17 mouse cellular contexts compared by ENCODE assay signal in the genomic region with DNA sequence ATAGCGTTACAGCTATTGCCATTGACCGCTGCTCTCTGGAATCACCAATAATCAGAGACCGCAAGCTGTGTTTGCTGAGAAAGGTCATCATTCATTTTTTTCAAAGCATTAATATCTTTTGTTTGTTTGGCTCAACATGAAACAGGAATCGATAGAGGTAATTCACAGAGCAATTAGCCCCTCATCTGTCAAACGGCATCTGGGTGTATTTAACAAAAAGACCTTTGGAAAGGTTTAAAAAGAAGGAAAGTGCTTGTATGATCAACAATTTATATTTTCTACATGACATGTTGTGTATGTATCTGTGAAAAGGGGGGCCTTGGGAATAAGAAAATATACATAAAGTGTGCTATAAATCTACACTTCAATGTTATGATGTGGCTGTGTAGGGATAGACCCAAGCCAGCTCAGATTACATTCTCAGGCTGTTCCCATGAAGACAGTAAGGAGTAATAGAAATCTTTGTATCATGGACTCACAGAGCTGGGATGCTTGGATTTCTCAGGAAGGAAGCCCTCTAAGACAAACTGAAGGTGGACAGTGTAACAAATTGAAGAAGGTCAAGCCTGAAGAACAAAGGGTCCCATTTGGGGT.
DNase-seq lines count a peak whose midpoint lies in the region; ATAC-seq and TF ChIP-seq lines count a peak whose summit lies in the region.
"Had no signal": no experiment of that assay in that cellular context is flagged by ENCODE, and none has a peak within 500 bp of the region (broad histone marks: within the 10 kb centered on the region; RNA-seq: fewer than 3 reads in every experiment).

No protein-coding gene starts in this region.

- peak overlapping the region; percentile 32 for H3K4me2 ChIP-seq in intestine, embryonic 14.5 days (ENCODE audit: low read length)
- H3K4me2 ChIP-seq in intestine, postnatal 0 days (replicated peaks; ENCODE audit: low read depth) = no peak overlapping the region
- H3K4me2 ChIP-seq in intestine, embryonic 16.5 days (ENCODE audit: low read depth, low read length) = peak overlapping the region; percentile 11; the same call in 1 of the 2 replicates
- no peak overlapping the region for H3K4me2 ChIP-seq in midbrain, postnatal 0 days (ENCODE audit: low read depth, low read length, poor library complexity, severe bottlenecking)
- H3K4me2 ChIP-seq: forebrain, embryonic 12.5 days; limb, embryonic 15.5 days; liver, embryonic 15.5 days; midbrain, embryonic 12.5 days; neural tube, embryonic 12.5 days had no signal

- TF ChIP-seq POLR2A in brain, embryonic 14.5 days (IDR thresholded peaks at IDR 0.05; ENCODE audit: borderline replicate concordance, extremely low read depth, insufficient read depth, insufficient read length, poor library complexity, severe bottlenecking) = no peak

- H3K9me3 ChIP-seq in intestine, embryonic 14.5 days (ENCODE audit: control insufficient read depth, low read length) = no peaks in the 10 kb centered on the region
- H3K9me3 ChIP-seq in intestine, postnatal 0 days (ENCODE audit: control insufficient read depth) = no peaks in the 10 kb centered on the region
- no peaks in the 10 kb centered on the region for H3K9me3 ChIP-seq in intestine, embryonic 16.5 days (ENCODE audit: control insufficient read depth, low read length)
- no peaks in the 10 kb centered on the region for H3K9me3 ChIP-seq in midbrain, postnatal 0 days (ENCODE audit: low read length)
- H3K9me3 ChIP-seq: forebrain, embryonic 12.5 days; limb, embryonic 15.5 days; liver, embryonic 15.5 days; midbrain, embryonic 12.5 days; neural tube, embryonic 12.5 days had no signal

- no peak overlapping the region for H3K4me3 ChIP-seq in intestine, embryonic 14.5 days (ENCODE audit: low read depth, low read length)
- no peak overlapping the region for H3K4me3 ChIP-seq in intestine, postnatal 0 days (ENCODE audit: low read depth, low read length)
- no peak overlapping the region for H3K4me3 ChIP-seq in layer of hippocampus, adult 2 months
- H3K4me3 ChIP-seq in intestine, embryonic 16.5 days (ENCODE audit: low read length) = no peak overlapping the region
- H3K4me3 ChIP-seq in midbrain, postnatal 0 days (ENCODE audit: low read depth, low read length) = no peak overlapping the region
- H3K4me3 ChIP-seq: forebrain, embryonic 12.5 days; limb, embryonic 15.5 days; liver, embryonic 15.5 days; midbrain, embryonic 12.5 days; neural tube, embryonic 12.5 days had no signal

- no peak overlapping the region for H3K9ac ChIP-seq in intestine, embryonic 14.5 days (ENCODE audit: low read length)
- H3K9ac ChIP-seq in intestine, postnatal 0 days (ENCODE audit: low read depth, low read length) = no peak overlapping the region
- no peak overlapping the region for H3K9ac ChIP-seq in intestine, embryonic 16.5 days (ENCODE audit: low read depth, low read length)
- H3K9ac ChIP-seq in midbrain, postnatal 0 days (replicated peaks; ENCODE audit: low read length, poor library complexity, severe bottlenecking) = no peak overlapping the region
- H3K9ac ChIP-seq: forebrain, embryonic 12.5 days; limb, embryonic 15.5 days; liver, embryonic 15.5 days; midbrain, embryonic 12.5 days; neural tube, embryonic 12.5 days had no signal

- no peak for TF ChIP-seq CTCF in intestine, postnatal 0 days (IDR thresholded peaks at IDR 0.05; ENCODE audit: low read depth)
- TF ChIP-seq CTCF in layer of hippocampus, adult 2 months (conservative IDR thresholded peaks at IDR 0.05) = no peak
- TF ChIP-seq CTCF in brain, embryonic 14.5 days (IDR thresholded peaks at IDR 0.05; ENCODE audit: borderline replicate concordance, extremely low read depth, insufficient read depth, insufficient read length) = no peak
- TF ChIP-seq CTCF in midbrain, postnatal 0 days (IDR thresholded peaks at IDR 0.05) = no peak

- ATAC-seq in intestine, embryonic 14.5 days (replicated peaks; ENCODE audit: low FRiP score, low TSS enrichment, low read depth) = no peak
- no peak for ATAC-seq in intestine, postnatal 0 days
- ATAC-seq in intestine, embryonic 16.5 days = peak; percentile 64; the same call in 1 of the 2 replicates
- no peak for ATAC-seq in midbrain, postnatal 0 days (ENCODE audit: low FRiP score)

- WGBS in intestine, embryonic 14.5 days = 22% methylated on average over 5 of the region's 5 CpGs
- WGBS in intestine, postnatal 0 days = 34% methylated on average over 5 of the region's 5 CpGs
- 27% methylated on average over 5 of the region's 5 CpGs for WGBS in intestine, embryonic 16.5 days
- WGBS in midbrain, postnatal 0 days = 79% methylated on average over 5 of the region's 5 CpGs

- DNase-seq in intestine, embryonic 14.5 days (ENCODE audit: low spot score) = no peak
- DNase-seq in layer of hippocampus, adult 2 months (ENCODE audit: low spot score in 2 of 2) = no peak
- no peak for DNase-seq in layer of hippocampus, postnatal 10 days (ENCODE audit: low spot score in 2 of 2)
- DNase-seq in brain, embryonic 14.5 days (ENCODE audit: low read depth) = peak; percentile 29
- DNase-seq in midbrain, postnatal 0 days (ENCODE audit: low spot score) = no peak
- DNase-seq: adrenal gland, postnatal 36 days; cerebellum, adult 18-20 months; cerebellum, postnatal 25 days; gastrocnemius, postnatal 10 days; heart, adult 18-20 months had no signal

- H3K4me1 ChIP-seq in intestine, embryonic 14.5 days (replicated peaks; ENCODE audit: control insufficient read depth, insufficient read depth, low read length) = peaks cover 47% of the 10 kb centered on the region
- H3K4me1 ChIP-seq in intestine, postnatal 0 days (replicated peaks; ENCODE audit: control insufficient read depth, insufficient read depth, low read length) = no peaks in the 10 kb centered on the region
- 0 out of 2 replicates have a peak, but pooled peaks cover 8% of the 10 kb centered on the region for H3K4me1 ChIP-seq in intestine, embryonic 16.5 days (ENCODE audit: control insufficient read depth, insufficient read depth, low read length)
- no peaks in the 10 kb centered on the region for H3K4me1 ChIP-seq in midbrain, postnatal 0 days (ENCODE audit: insufficient read depth, low read length)
- H3K4me1 ChIP-seq: liver, embryonic 15.5 days; neural tube, embryonic 12.5 days had no signal

- no peaks in the 10 kb centered on the region for H3K36me3 ChIP-seq in intestine, embryonic 14.5 days (ENCODE audit: control insufficient read depth, insufficient read depth, low read length)
- no peaks in the 10 kb centered on the region for H3K36me3 ChIP-seq in intestine, postnatal 0 days (ENCODE audit: control insufficient read depth, insufficient read depth)
- no peaks in the 10 kb centered on the region for H3K36me3 ChIP-seq in intestine, embryonic 16.5 days (ENCODE audit: control insufficient read depth, insufficient read depth, low read length)
- H3K36me3 ChIP-seq in midbrain, postnatal 0 days (ENCODE audit: insufficient read depth, low read length) = no peaks in the 10 kb centered on the region
- H3K36me3 ChIP-seq: forebrain, embryonic 12.5 days; limb, embryonic 15.5 days; liver, embryonic 15.5 days; midbrain, embryonic 12.5 days; neural tube, embryonic 12.5 days had no signal

- H3K27ac ChIP-seq in intestine, embryonic 14.5 days (ENCODE audit: low read depth) = peak overlapping the region; percentile 47
- H3K27ac ChIP-seq in intestine, postnatal 0 days (ENCODE audit: low read depth, low read length) = no peak overlapping the region
- peak overlapping the region; percentile 28; the same call in 1 of the 2 replicates for H3K27ac ChIP-seq in layer of hippocampus, adult 2 months
- H3K27ac ChIP-seq in intestine, embryonic 16.5 days (ENCODE audit: low read length) = peak overlapping the region; percentile 55
- H3K27ac ChIP-seq in midbrain, postnatal 0 days (ENCODE audit: low read depth, low read length) = no peak overlapping the region
- H3K27ac ChIP-seq: forebrain, embryonic 12.5 days; limb, embryonic 15.5 days; liver, embryonic 15.5 days; midbrain, embryonic 12.5 days; neural tube, embryonic 12.5 days had no signal

- H3K27me3 ChIP-seq in intestine, embryonic 14.5 days (replicated peaks; ENCODE audit: control insufficient read depth, insufficient read depth, low read length) = no peaks in the 10 kb centered on the region
- no peaks in the 10 kb centered on the region for H3K27me3 ChIP-seq in intestine, postnatal 0 days (replicated peaks; ENCODE audit: control insufficient read depth, insufficient read depth, low read length)
- H3K27me3 ChIP-seq in intestine, embryonic 16.5 days (replicated peaks; ENCODE audit: control insufficient read depth, insufficient read depth, low read length) = no peaks in the 10 kb centered on the region
- H3K27me3 ChIP-seq in midbrain, postnatal 0 days (ENCODE audit: insufficient read depth, low read length) = no peaks in the 10 kb centered on the region
- H3K27me3 ChIP-seq: forebrain, embryonic 12.5 days; limb, embryonic 15.5 days; liver, embryonic 15.5 days; midbrain, embryonic 12.5 days; neural tube, embryonic 12.5 days had no signal

Comparison
In these comparisons a context has a peak if more than half of its experiments do, and no peak if none do; other contexts are left out.
1. H3K27ac ChIP-seq: peak in intestine, embryonic 14.5 days (single experiment), layer of hippocampus, adult 2 months (single experiment) and intestine, embryonic 16.5 days (single experiment); none in intestine, postnatal 0 days (single experiment) and midbrain, postnatal 0 days (single experiment).
2. H3K4me2 ChIP-seq: peak in intestine, embryonic 14.5 days (single experiment) and intestine, embryonic 16.5 days (single experiment); none in intestine, postnatal 0 days (single experiment) and midbrain, postnatal 0 days (single experiment).